Mouse (Mus musculus) CH12.LX (cell line): ENCODE data around the gene Zfp663.

Experiments
- CTCF ChIP-seq, 2 experiments: IDR thresholded peaks in 1 of 2; conservative IDR thresholded peaks in 1 of 2; 2 replicates each; pipeline ENCODE4 v1.5.1; 2011 to 2012; ENCODE audit warnings: low read depth in 2 of 2, low read length in 2 of 2, improper control_type of control experiment in 1 of 2, inconsistent platforms in 1 of 2, mild to moderate bottlenecking in 1 of 2, moderate library complexity in 1 of 2
- EP300 ChIP-seq: IDR thresholded peaks from 2 replicates; pipeline ENCODE4 v1.6.1; 2011; ENCODE audit warnings: low read length, improper control_type of control experiment
- MAFK ChIP-seq: IDR thresholded peaks from 2 replicates; pipeline ENCODE4 v1.6.1; 2011; ENCODE audit warnings: low read length, improper control_type of control experiment; ENCODE audit not compliant: insufficient replicate concordance
- POLR2A ChIP-seq: IDR thresholded peaks from 2 replicates; pipeline ENCODE4 v1.6.1; 2011; ENCODE audit warnings: low read depth, mild to moderate bottlenecking, improper control_type of control experiment, low read length
- USF2 ChIP-seq: conservative IDR thresholded peaks from 2 replicates; pipeline ENCODE4 v1.6.1; 2011; ENCODE audit warnings: low read depth, low read length, improper control_type of control experiment

GRCm38 (mm10) chr2:165413884-165414283 lies 45.4 kb upstream of the Zfp663 start:
- TF ChIP-seq MAFK: no peak
- no peak for TF ChIP-seq CTCF (conservative IDR thresholded peaks at IDR 0.05 in 1 of 2, IDR thresholded peaks at IDR 0.05 in 1 of 2; ENCODE audit: low read depth in 2 of 2, low read length in 2 of 2)
- TF ChIP-seq POLR2A: no peak
- TF ChIP-seq EP300: no peak
- no peak for TF ChIP-seq USF2
